Mouse (Mus musculus) erythroblast, embryonic 14.5 days (primary cell): ENCODE results near the gene Atp2b2.

Experiments
- GATA1 ChIP-seq: IDR thresholded peaks from 2 replicates; pipeline ENCODE4 v1.6.1; 2012; ENCODE audit warnings: low read length, inconsistent platforms, mixed read lengths
- TAL1 ChIP-seq: IDR thresholded peaks from 3 replicates; pipeline ENCODE4 v1.6.1; 2012; ENCODE audit warnings: low read length, inconsistent platforms, mixed read lengths

GRCm38 (mm10) chr6:113969751-113970150 lies 72.7 kb downstream of the Atp2b2 start:
- TF ChIP-seq TAL1, result no peak
- no peak for TF ChIP-seq GATA1
